Mouse (Mus musculus): ENCODE measurements at regions not wholly inside any gene's neighbourhood (a gene's known extent, or its start where the extent isn't known, plus 50 kb on each side); places are given as distances from the start of the nearest gene placed in this dataset.

- DNase-seq = peak in 1 of 2 experiments; percentile 15
These were observed 249.6 kb upstream of the Nfe2l3 start for GRCm38 (mm10) chr6:51182771-51183284.

DNA sequence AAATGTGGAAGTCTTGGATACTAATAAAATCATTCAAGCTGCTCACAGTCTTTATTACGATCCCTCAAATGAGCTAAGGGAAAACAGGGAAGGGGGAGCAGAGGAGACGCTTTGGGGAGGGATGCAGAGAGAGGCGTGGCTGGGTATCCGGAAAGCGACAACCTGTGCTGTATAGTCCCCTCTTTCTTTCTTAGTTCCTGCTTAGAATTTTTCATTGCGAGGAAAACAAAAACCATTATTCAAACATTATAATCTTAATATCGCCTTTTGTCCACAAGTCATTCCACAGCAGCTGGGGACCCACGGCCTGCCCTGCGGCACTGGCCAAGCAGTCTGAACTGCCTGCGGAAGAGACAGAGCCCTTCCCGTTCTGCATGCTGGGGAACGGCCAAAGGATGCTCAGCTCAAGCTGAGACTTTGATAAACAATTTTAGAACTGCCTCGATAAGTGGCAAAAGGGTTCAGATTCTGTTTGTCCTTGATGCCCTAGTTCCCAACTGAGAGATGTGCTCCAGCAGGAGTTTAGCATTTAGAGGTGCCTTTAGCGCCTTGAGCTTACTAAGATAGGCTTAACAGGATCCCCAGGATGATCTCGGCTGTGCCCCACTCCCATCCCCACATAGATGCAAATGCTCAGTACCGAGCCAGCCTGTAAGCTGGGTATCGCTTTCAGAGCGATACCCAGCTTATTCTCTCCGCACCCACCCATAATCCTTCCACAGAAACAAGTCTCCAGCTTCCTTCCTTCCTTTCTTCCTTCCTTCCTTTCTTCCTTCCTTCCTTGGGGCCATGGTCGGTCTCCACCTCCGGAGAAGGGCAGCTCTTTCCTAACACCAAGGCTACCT is 248.7 kb upstream of the Nfe2l3 start:
- peak in 1 of 2 experiments; percentile 6 for DNase-seq

DNA sequence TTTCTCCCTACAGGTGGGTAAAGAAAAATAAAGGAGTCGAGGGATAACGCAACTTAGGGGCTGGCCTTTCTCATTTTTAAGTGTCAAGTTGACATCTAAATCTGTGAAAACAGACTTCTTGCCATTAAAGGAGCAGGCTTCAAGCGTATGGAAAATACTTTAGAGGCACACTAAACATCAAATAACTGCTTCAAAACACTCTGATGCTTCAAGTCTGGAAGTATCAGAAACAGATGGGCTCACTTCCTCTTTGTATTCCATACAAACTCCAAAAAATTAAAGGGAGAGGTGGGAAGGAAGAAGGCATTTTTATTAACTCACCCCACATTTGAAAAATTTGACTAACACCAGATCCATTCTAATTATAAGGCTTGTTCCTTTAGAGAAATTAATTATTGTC is 248.0 kb upstream of the Nfe2l3 start:
- DNase-seq = no peak

DNA sequence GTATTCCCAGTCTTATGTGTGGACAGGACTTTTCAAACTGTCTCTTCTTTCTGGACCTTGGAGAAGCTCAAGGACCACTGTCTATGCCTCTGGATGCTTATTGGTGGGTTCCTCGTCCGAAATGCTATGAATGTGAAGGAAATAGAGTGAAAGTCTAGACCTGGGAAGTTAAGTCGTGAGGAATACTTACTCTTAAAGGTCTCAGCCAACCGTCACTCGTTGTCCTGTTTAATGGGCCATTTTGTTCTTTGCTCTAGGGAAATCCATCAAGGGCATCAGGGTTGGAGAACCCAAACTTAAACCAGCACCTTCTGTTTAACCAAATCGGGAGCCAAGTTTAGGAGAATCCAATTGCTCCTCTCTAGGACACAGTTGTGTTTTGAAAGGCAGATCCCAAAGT is 247.3 kb upstream of the Nfe2l3 start:
- DNase-seq = no peak

DNA sequence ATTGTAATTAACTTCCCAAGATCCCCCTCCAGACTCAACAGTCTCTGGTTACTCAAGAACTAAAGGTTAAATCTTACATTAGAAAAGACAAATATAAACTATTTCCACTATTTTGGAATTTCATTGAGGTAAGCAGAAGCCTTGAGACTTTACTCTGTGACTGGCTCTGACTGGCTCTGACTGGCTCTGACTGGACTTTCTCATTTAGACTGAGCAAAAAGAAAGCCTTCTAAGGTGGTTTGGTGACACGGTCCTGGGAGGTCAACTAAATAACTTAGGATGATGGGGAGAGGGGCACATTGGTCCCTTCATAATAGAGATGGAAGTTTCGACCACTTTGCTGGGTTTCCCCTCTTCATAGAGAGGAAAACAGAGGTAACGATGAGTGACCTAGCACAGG is 243.3 kb upstream of the Nfe2l3 start:
- DNase-seq = no peak

GRCm38 (mm10) chr6:51192826-51193225 is 239.6 kb upstream of the Nfe2l3 start:
- no peak for DNase-seq

- DNase-seq = no peak
These were observed 239.1 kb upstream of the Nfe2l3 start for GRCm38 (mm10) chr6:51193356-51193755.

DNA sequence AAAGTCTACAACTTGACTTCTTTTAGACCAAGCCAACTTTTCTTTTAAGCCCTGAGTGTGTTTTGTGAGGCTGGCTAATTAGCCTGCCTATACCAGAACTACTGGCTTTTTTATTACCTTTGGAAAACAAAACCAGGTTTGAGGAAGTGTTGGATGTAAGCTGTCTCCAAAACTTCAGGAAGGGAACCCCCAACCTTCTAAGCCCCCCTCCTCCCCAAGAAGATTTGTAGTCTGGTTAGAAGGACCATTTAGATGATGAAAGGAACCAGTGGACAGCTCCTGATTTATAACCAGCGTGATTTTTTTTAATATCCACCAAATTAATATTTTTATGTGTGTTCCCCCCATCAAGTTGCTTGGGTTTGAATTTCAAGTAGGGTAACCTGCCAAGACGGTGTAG is 236.1 kb upstream of the Nfe2l3 start:
- DNase-seq = no peak

- no peak for DNase-seq
These were observed 235.3 kb upstream of the Nfe2l3 start for GRCm38 (mm10) chr6:51197000-51197774.

DNA sequence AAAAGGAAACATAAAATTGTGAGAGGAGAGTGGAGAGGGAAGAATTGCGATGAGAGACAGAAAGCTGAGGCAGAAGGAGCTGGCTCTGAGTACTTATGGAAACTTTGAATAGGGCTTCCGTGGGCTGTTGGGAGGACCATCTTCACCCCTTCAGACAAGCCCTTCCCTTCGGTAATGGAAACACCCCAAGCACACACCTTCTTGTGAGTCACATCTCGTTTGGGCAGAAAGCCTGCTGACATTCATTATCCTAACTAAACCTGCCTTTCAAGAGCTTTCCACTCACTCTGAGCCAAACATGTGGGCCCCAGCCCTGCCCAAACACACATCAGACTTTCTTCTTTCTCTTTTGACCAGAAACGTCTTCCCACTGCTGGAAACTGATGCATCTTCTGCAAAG is 232.3 kb upstream of the Nfe2l3 start:
- DNase-seq = no peak

- DNase-seq = no peak
These were observed 231.6 kb upstream of the Nfe2l3 start for GRCm38 (mm10) chr6:51200837-51201236.

DNA sequence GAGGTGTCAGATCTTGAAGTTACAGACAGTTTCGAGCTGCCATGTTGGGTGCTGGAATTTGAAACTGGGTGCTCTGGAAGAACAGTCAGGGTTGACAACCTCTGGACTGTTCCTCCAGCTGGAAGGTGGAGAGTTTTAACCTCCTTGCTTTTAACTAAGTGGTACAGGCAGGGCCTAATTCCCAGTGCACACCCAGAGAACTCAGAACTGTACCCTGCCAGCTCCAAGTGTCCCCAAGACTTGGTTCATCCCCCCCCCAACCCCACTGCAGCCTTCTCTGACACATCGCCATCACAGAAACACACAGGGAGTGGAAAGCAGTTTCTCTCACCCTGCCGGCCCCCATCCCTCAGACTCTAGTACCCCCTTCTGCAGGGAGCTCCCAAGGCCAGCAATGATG is 228.2 kb upstream of the Nfe2l3 start:
- no peak for DNase-seq

- no peak for DNase-seq
These were observed 227.1 kb upstream of the Nfe2l3 start for GRCm38 (mm10) chr6:51205411-51205810.

GRCm38 (mm10) chr6:51206712-51207505 is 225.6 kb upstream of the Nfe2l3 start:
- DNase-seq = peak; percentile 44 to 85

- DNase-seq = no peak
These were observed 224.7 kb upstream of the Nfe2l3 start for GRCm38 (mm10) chr6:51207587-51208361.

DNA sequence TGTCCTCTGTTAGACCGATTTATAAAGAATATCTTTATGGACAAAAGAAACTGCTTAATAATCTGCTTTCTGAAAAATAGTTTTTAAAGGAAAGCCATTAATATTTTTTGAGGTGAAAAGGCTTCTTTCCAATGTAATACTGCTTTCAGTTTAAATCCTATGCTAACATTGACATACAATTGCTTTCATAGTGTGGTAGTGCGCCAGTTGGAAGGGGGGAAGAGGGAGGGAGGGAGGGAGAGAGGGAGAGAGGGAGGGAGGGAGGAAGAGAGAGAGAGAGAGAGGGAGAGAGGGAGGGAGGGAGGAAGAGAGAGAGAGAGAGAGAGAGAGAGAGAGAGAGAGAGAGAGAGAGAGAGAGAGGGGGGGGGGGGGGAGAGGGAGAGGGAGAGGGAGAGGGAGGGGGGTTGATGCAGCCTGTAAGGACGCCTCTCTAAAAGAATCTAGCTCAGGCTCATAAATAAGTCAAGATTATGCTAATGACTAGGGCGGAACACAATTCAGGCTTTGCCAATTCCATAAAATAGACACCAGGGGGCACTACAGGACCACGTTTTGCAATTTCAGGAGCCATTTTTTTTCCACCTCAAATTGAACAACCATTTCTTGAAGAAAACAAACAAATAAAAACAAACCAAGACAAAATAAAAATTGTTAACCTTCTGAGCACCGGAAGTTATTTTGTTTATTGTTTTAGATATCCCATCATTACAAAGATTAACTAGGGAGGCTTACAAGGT is 223.6 kb upstream of the Nfe2l3 start:
- DNase-seq = peak; percentile 59 to 84

- peak; percentile 32 to 42 for DNase-seq
These were observed 221.1 kb upstream of the Nfe2l3 start for GRCm38 (mm10) chr6:51211418-51211817.

GRCm38 (mm10) chr6:51212216-51212615 is 220.3 kb upstream of the Nfe2l3 start:
- no peak for DNase-seq

DNA sequence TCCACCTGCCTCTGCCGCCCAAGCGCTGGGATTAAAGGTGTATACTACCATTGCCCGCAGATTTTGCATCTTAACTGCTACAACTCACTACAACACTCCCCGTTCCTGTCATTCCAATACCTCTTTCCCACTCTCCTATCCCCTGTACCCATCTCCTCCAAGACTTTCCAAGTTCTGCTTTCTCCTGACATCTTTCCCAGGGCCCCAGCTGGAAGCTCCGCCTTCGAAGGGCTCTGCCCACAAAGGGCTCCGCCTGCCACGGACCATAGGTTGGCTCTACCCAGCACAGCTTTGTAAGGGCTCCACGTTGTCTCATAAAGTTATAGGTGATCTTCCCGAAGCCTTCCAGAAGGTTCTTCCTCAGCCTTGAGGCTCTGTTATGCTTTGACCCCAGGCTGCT is 217.1 kb upstream of the Nfe2l3 start:
- DNase-seq = no peak

DNA sequence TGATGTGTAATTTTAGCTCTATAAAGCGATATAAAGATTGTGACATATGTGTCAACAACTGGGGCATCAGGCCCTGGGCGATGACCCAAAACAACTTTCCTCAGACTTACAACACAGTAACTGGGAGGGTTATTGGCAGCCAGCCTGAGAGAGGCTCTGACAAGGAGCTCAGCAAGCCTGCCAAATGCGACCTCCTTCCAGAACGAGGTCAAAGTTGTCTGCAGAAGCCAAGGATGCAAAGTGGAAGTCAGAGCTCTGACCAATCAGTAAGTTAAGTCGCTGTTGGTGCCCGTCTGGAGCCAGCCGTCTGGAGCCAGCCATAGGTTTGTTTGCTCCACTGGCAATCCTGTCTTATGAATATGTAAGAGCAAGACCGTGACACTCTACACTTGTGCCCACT is 216.0 kb upstream of the Nfe2l3 start:
- peak; percentile 90 to 92 for DNase-seq

- no peak for DNase-seq
These were observed 212.8 kb upstream of the Nfe2l3 start for GRCm38 (mm10) chr6:51219691-51220090.

Measured in heart, adult 18-20 months (tissue).